Comparison of ENCODE assay signal across 9 mouse cellular contexts in genomic region chr14:51983855-51984246, GRCm38 (mm10). TPM values are rescaled to one million over a fixed set of nuclear protein-coding genes. Genes with fewer than 3 reads are reported as not detected.
DNase-seq lines count a peak whose midpoint lies in the region; ATAC-seq and TF ChIP-seq lines count a peak whose summit lies in the region.
"Had no signal": no experiment of that assay in that cellular context is flagged by ENCODE, and none has a peak within 500 bp of the region (broad histone marks: within the 10 kb centered on the region; RNA-seq: fewer than 3 reads in every experiment).

No protein-coding gene starts in this region.

- peak overlapping the region; percentile 82 for H3K4me3 ChIP-seq in heart, adult 2 months
- H3K4me3 ChIP-seq in CH12.LX (replicated peaks in 1 of 3; ENCODE audit: low read depth in 2 of 3, low read length in 2 of 3, poor library complexity in 1 of 3) = no peak overlapping the region
- H3K4me3 ChIP-seq in forebrain, postnatal 0 days (ENCODE audit: low read depth, low read length) = peak overlapping the region; percentile 70
- H3K4me3 ChIP-seq in liver, postnatal 0 days (ENCODE audit: low read depth, low read length) = peak overlapping the region; percentile 74

- H3K9me3 ChIP-seq in CH12.LX (replicated peaks; ENCODE audit: low read length) = no peaks in the 10 kb centered on the region
- H3K9me3 ChIP-seq in forebrain, postnatal 0 days (ENCODE audit: low read length) = no peaks in the 10 kb centered on the region
- no peaks in the 10 kb centered on the region for H3K9me3 ChIP-seq in liver, postnatal 0 days (ENCODE audit: low read length)

- TF ChIP-seq CTCF in heart, adult 2 months (IDR thresholded peaks at IDR 0.05) = no peak
- TF ChIP-seq CTCF in CH12.LX (conservative IDR thresholded peaks at IDR 0.05 in 1 of 2, IDR thresholded peaks at IDR 0.05 in 1 of 2; ENCODE audit: low read depth in 2 of 2, low read length in 2 of 2) = no peak
- TF ChIP-seq CTCF in forebrain, postnatal 0 days (IDR thresholded peaks at IDR 0.05; ENCODE audit: low read depth) = no peak
- TF ChIP-seq CTCF in liver, postnatal 0 days (IDR thresholded peaks at IDR 0.05; ENCODE audit: low read depth) = no peak

- 52% methylated on average over 10 of the region's 10 CpGs for WGBS in heart, adult 2 months
- 5% methylated on average over 10 of the region's 10 CpGs for WGBS in forebrain, postnatal 0 days
- 18% methylated on average over 10 of the region's 10 CpGs for WGBS in liver, postnatal 0 days (ENCODE audit: insufficient replicate concordance)

- in situ Hi-C loops in CH12.LX (cut with MboI; ENCODE audit: low pct_ligation_motif_present, low pct_unique_long_range_greater_than_20kb, low sequenced_read_pairs) = no loop called here

- H3K27me3 ChIP-seq in heart, adult 2 months (ENCODE audit: control insufficient read depth, insufficient read depth, low read length) = no peaks in the 10 kb centered on the region
- peaks cover 34% of the 10 kb centered on the region for H3K27me3 ChIP-seq in CH12.LX (replicated peaks)
- H3K27me3 ChIP-seq in forebrain, postnatal 0 days (ENCODE audit: insufficient read depth, low read length) = no peaks in the 10 kb centered on the region
- no peaks in the 10 kb centered on the region; the same call in 1 of the 2 replicates for H3K27me3 ChIP-seq in liver, postnatal 0 days (ENCODE audit: insufficient read depth, low read length)

- TF ChIP-seq RAD21 in CH12.LX (IDR thresholded peaks at IDR 0.05; ENCODE audit: low read depth, low read length) = no peak

- TF ChIP-seq POLR2A in heart, adult 2 months (IDR thresholded peaks at IDR 0.05; ENCODE audit: insufficient read depth, low read depth, low read length) = no peak
- TF ChIP-seq POLR2A in CH12.LX (IDR thresholded peaks at IDR 0.05; ENCODE audit: low read depth, low read length) = no peak

- no peak for DNase-seq in heart, adult 2 months
- DNase-seq in heart, adult 8-10 months (ENCODE audit: low spot score) = no peak
- DNase-seq in CH12.LX (ENCODE audit: extremely low read depth) = no peak
- DNase-seq in forebrain, postnatal 0 days = no peak
- DNase-seq in liver, postnatal 0 days = no peak
- DNase-seq in ovary, postnatal 14 days (ENCODE audit: low spot score) = no peak
- no peak for DNase-seq in T-cell, adult 2 months (ENCODE audit: low spot score)
- DNase-seq in gastrocnemius, postnatal 10 days = no peak

- no peaks in the 10 kb centered on the region for H3K36me3 ChIP-seq in heart, adult 2 months (ENCODE audit: control insufficient read depth, insufficient read depth, low read length)
- H3K36me3 ChIP-seq in CH12.LX (replicated peaks in 1 of 2; ENCODE audit: control insufficient read depth in 1 of 2, insufficient read depth in 1 of 2, low read length in 1 of 2) = no peaks in the 10 kb centered on the region
- H3K36me3 ChIP-seq in forebrain, postnatal 0 days (ENCODE audit: insufficient read depth) = peaks cover 10% of the 10 kb centered on the region
- H3K36me3 ChIP-seq in liver, postnatal 0 days (replicated peaks; ENCODE audit: insufficient read depth, low read length) = no peaks in the 10 kb centered on the region

- no peak for TF ChIP-seq EP300 in heart, adult 2 months (IDR thresholded peaks at IDR 0.05; ENCODE audit: insufficient read depth, low read depth, low read length)
- TF ChIP-seq EP300 in CH12.LX (IDR thresholded peaks at IDR 0.05; ENCODE audit: low read length) = no peak
- no peak for TF ChIP-seq EP300 in liver, postnatal 0 days (IDR thresholded peaks at IDR 0.05; ENCODE audit: low read depth)

- no peaks in the 10 kb centered on the region for H3K79me2 ChIP-seq in heart, adult 2 months (replicated peaks; ENCODE audit: control insufficient read depth, insufficient read depth, low read length)
- H3K79me2 ChIP-seq in CH12.LX (replicated peaks; ENCODE audit: control insufficient read depth, extremely low read depth, insufficient read depth, poor library complexity, severe bottlenecking) = no peaks in the 10 kb centered on the region

- intact Hi-C loops in heart, adult 2 months (cut with DNase I) = loop anchor here (5.0 kb wide), 1 partner anchor 52 kb away; no protein-coding TSS in a partner anchor

- dilution Hi-C loops in CH12.LX (cut with MboI; ENCODE audit: extremely low pct_ligation_motif_present, extremely low pct_unique_long_range_greater_than_20kb, low sequenced_read_pairs) = no loop called here

- no peak overlapping the region for H3K9ac ChIP-seq in heart, adult 2 months (ENCODE audit: low read depth, low read length)
- H3K9ac ChIP-seq in CH12.LX (ENCODE audit: insufficient read depth, low read depth) = no peak overlapping the region
- peak overlapping the region; percentile 82 for H3K9ac ChIP-seq in forebrain, postnatal 0 days
- H3K9ac ChIP-seq in liver, postnatal 0 days (replicated peaks) = peak overlapping the region; percentile 74

- ATAC-seq in forebrain, postnatal 0 days = no peak
- ATAC-seq in liver, postnatal 0 days = no peak

- peak overlapping the region; percentile 85; the same call in 1 of the 2 replicates for H3K27ac ChIP-seq in heart, adult 2 months
- H3K27ac ChIP-seq in CH12.LX (ENCODE audit: insufficient read depth, low read depth) = no peak overlapping the region
- H3K27ac ChIP-seq in forebrain, postnatal 0 days (ENCODE audit: low read depth, low read length) = peak overlapping the region; percentile 88
- H3K27ac ChIP-seq in liver, postnatal 0 days (ENCODE audit: low read depth) = no peak overlapping the region

- H3K4me2 ChIP-seq in CH12.LX (ENCODE audit: insufficient read depth, low read depth, poor library complexity, severe bottlenecking) = peak overlapping the region; percentile 94
- H3K4me2 ChIP-seq in forebrain, postnatal 0 days (ENCODE audit: low read depth) = peak overlapping the region; percentile 85
- H3K4me2 ChIP-seq in liver, postnatal 0 days (ENCODE audit: low read depth, low read length) = peak overlapping the region; percentile 100

- H3K4me1 ChIP-seq in heart, adult 2 months (ENCODE audit: control insufficient read depth, insufficient read depth, low read length) = no peaks in the 10 kb centered on the region
- H3K4me1 ChIP-seq in CH12.LX (ENCODE audit: control insufficient read depth in 1 of 2, insufficient read depth in 2 of 2) = peaks cover 2 to 29% of the 10 kb centered on the region in 2 experiments; a peak in 3 of 4 replicates
- H3K4me1 ChIP-seq in forebrain, postnatal 0 days (ENCODE audit: insufficient read depth) = 0 out of 2 replicates have a peak, but pooled peaks cover 4% of the 10 kb centered on the region
- H3K4me1 ChIP-seq in liver, postnatal 0 days (ENCODE audit: insufficient read depth) = peaks cover 32% of the 10 kb centered on the region

TF ChIP-seq in CH12.LX, 34 proteins besides CTCF, POLR2A, EP300 and RAD21 (continues in another document):
- TF ChIP-seq MAFK (IDR thresholded peaks at IDR 0.05; ENCODE audit: insufficient replicate concordance, low read length) (no peak), E2F4 (IDR thresholded peaks at IDR 0.05; ENCODE audit: insufficient replicate concordance, low read depth, low read length) (no peak), ZC3H11A (IDR thresholded peaks at IDR 0.05; ENCODE audit: low read depth, low read length) (no peak), PAX5 (IDR thresholded peaks at IDR 0.05; ENCODE audit: low read length) (no peak), KAT2A (IDR thresholded peaks at IDR 0.05; ENCODE audit: insufficient replicate concordance, low read length) (no peak), JUND (conservative IDR thresholded peaks at IDR 0.05; ENCODE audit: low read depth, low read length) (no peak), RCOR1 (conservative IDR thresholded peaks at IDR 0.05; ENCODE audit: low read depth, low read length) (no peak)

RNA-seq across cellular contexts. Expression of gene Arhgef40, which starts 0.7 kb away (rescaled TPM):
- 10 to 100 TPM; 27.2 to 27.8 TPM for total RNA-seq in heart, adult 2 months (2021)
- 42.6 and 49.0 TPM in 2 replicates for polyA plus RNA-seq in heart, adult 2 months (2012; rRNA removed)
- total RNA-seq in heart, adult 8-10 months (2022) = 10 to 100 TPM; 20.4 to 31.0 (median 24.0) TPM
- 3.8 and 8.9 TPM in 2 replicates for total RNA-seq in CH12.LX (2012; rRNA removed)
- total RNA-seq in CH12.LX (2014; rRNA removed) = 0.62 and 0.85 TPM in 2 replicates
- polyA plus RNA-seq in CH12.LX (2012; ENCODE audit: insufficient read length, low read depth) = 1.1 and 2.2 TPM in 2 replicates
- total RNA-seq in forebrain, postnatal 0 days (2014; rRNA removed) = 61.6 and 84.6 TPM in 2 replicates
- 27.3 and 46.8 TPM in 2 replicates for polyA plus RNA-seq in forebrain, postnatal 0 days (2015; fragmentation: Nextera tagmentation; extraction: Ambion mirVana)
- 5.8 and 7.2 TPM in 2 replicates for polyA plus RNA-seq in liver, postnatal 0 days (2015; fragmentation: Nextera tagmentation; extraction: Ambion mirVana)
- total RNA-seq in gastrocnemius, postnatal 10 days (2021) = 10 to 100 TPM; 40.7 to 55.7 TPM

RNA-seq across cellular contexts. Expression of gene Tmem253, which starts 31.6 kb away (rescaled TPM):
- 1 to 10 TPM; 2.2 to 4.2 TPM for total RNA-seq in heart, adult 2 months (2021)
- 2.8 and 3.8 TPM in 2 replicates for polyA plus RNA-seq in heart, adult 2 months (2012; rRNA removed)
- total RNA-seq in heart, adult 8-10 months (2022) = 1 to 10 TPM; 1.6 to 4.4 (median 2.5) TPM
- total RNA-seq in CH12.LX (2012; rRNA removed) = 0.64 and 0.71 TPM in 2 replicates
- not detected in 2 replicates for total RNA-seq in CH12.LX (2014; rRNA removed)
- 1.9 and 2.6 TPM in 2 replicates for polyA plus RNA-seq in CH12.LX (2012; ENCODE audit: insufficient read length, low read depth)
- 0.38 TPM in 1 of 2 replicates, not detected in the other for total RNA-seq in forebrain, postnatal 0 days (2014; rRNA removed)
- 0.67 TPM in 1 of 2 replicates, not detected in the other for polyA plus RNA-seq in forebrain, postnatal 0 days (2015; fragmentation: Nextera tagmentation; extraction: Ambion mirVana)
- 0.23 and 0.31 TPM in 2 replicates for polyA plus RNA-seq in liver, postnatal 0 days (2015; fragmentation: Nextera tagmentation; extraction: Ambion mirVana)
- 1 to 10 TPM in 1 of 2 experiments, under 1 TPM in 1; 0.85 to 1.0 TPM for total RNA-seq in gastrocnemius, postnatal 10 days (2021)
- total RNA-seq: megakaryocyte-erythroid progenitor cell, adult 5-6 weeks had no signal

RNA-seq across cellular contexts. Expression of gene Zfp219, which starts 36.7 kb away (rescaled TPM):
- total RNA-seq in heart, adult 2 months (2021) = 10 to 100 TPM; 26.8 to 30.0 TPM
- polyA plus RNA-seq in heart, adult 2 months (2012; rRNA removed) = 38.6 and 42.0 TPM in 2 replicates
- 10 to 100 TPM; 22.5 to 29.9 (median 24.6) TPM for total RNA-seq in heart, adult 8-10 months (2022)
- total RNA-seq in CH12.LX (2012; rRNA removed) = 17.5 and 20.0 TPM in 2 replicates
- 11.5 and 15.8 TPM in 2 replicates for total RNA-seq in CH12.LX (2014; rRNA removed)
- polyA plus RNA-seq in CH12.LX (2012; ENCODE audit: insufficient read length, low read depth) = 19.3 and 20.8 TPM in 2 replicates
- 37.2 and 51.4 TPM in 2 replicates for total RNA-seq in forebrain, postnatal 0 days (2014; rRNA removed)
- 16.6 and 19.8 TPM in 2 replicates for polyA plus RNA-seq in forebrain, postnatal 0 days (2015; fragmentation: Nextera tagmentation; extraction: Ambion mirVana)
- 8.8 and 9.0 TPM in 2 replicates for polyA plus RNA-seq in liver, postnatal 0 days (2015; fragmentation: Nextera tagmentation; extraction: Ambion mirVana)
- total RNA-seq in gastrocnemius, postnatal 10 days (2021) = 10 to 100 TPM; 17.6 to 23.1 TPM

RNA-seq across cellular contexts. Expression of gene Olfr221, which starts 58.4 kb away (rescaled TPM):
- total RNA-seq in heart, adult 2 months (2021) = not detected
- not detected in 2 replicates for polyA plus RNA-seq in heart, adult 2 months (2012; rRNA removed)
- total RNA-seq in heart, adult 8-10 months (2022) = not detected
- total RNA-seq in CH12.LX (2012; rRNA removed) (not detected in 2 replicates), CH12.LX (2014; rRNA removed) (not detected in 2 replicates)
- not detected in 2 replicates for polyA plus RNA-seq in CH12.LX (2012; ENCODE audit: insufficient read length, low read depth)
- not detected in 2 replicates for total RNA-seq in forebrain, postnatal 0 days (2014; rRNA removed)
- polyA plus RNA-seq in forebrain, postnatal 0 days (2015; fragmentation: Nextera tagmentation; extraction: Ambion mirVana) = not detected in 2 replicates
- not detected in 2 replicates for polyA plus RNA-seq in liver, postnatal 0 days (2015; fragmentation: Nextera tagmentation; extraction: Ambion mirVana)
- total RNA-seq in gastrocnemius, postnatal 10 days (2021) = not detected
- total RNA-seq: megakaryocyte-erythroid progenitor cell, adult 5-6 weeks had no signal

Comparison
In these comparisons a context has a peak if more than half of its experiments do, and no peak if none do; other contexts are left out.
1. H3K27ac ChIP-seq: peak in heart, adult 2 months (single experiment) and forebrain, postnatal 0 days (single experiment); none in CH12.LX (single experiment) and liver, postnatal 0 days (single experiment).
2. H3K4me3 ChIP-seq: peak in heart, adult 2 months (single experiment), forebrain, postnatal 0 days (single experiment) and liver, postnatal 0 days (single experiment); none in CH12.LX (0 of 3).
3. H3K9ac ChIP-seq: peak in forebrain, postnatal 0 days (single experiment) and liver, postnatal 0 days (single experiment); none in heart, adult 2 months (single experiment) and CH12.LX (single experiment).
4. Peak in every context shown above with its lines, with median percentiles within 50 percentile points of each other: H3K4me2 ChIP-seq.